Mouse (Mus musculus): ENCODE results near the gene Plxna1. TPM values are rescaled to one million over a fixed set of nuclear protein-coding genes. Genes with fewer than 3 reads are reported as not detected.

The Plxna1 gene
- 1 to 10 TPM; 3.1 to 4.2 TPM for total RNA-seq (2023)

DNA sequence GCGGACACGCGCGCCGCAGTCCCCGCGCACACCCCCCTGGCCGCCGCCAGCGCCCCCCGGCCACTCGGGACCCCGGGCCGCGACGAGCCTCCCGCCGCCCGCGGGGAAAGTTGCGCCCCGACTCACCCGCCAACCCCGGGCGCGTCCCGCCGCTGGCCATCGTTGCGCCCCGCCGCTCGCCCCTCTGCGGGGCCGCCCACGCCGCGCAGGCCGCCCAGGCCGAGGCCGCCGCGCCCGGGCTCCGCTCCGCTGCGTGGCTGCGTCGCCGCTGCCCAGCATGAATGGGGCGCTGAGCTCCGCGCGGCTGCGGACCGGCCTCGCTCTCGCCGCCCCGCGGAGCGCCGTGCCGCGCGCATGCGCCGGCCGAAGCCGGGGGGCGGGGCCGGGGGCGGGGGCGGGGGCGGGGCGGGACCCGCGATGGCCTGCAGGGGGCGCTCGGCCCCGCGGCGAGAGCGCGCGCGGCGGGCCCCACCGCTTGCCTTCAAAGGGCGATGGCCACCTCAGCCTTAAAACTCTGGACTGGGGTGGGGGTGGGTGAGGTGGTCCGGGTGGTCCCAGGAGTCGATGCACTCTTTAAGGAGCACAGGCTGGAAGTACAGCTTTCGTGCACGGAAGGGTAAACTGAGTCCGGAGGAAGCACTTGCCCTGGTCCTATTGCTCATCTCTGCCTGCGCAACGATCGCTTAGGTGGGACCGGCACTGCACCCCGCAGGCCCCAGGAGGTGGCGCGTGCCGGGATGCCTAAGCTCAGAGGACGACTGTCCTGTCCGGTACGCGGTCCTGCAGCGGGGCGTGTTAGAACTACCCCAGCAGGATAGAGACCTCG is at the start of gene Plxna1:
Gene Plxna1, minus strand, starts transcription at position 340 of the 826 bp plus-strand sequence.

Other genes with a start within 250 kb of the Plxna1 start
- 1 to 10 TPM; 3.8 to 4.9 TPM for gene Chchd6, start 233.0 kb upstream of the Plxna1 start, total RNA-seq (2023)

Data from neutrophil, adult 59 days (primary cell).